Mouse (Mus musculus) embryonic facial prominence, embryonic 14.5 days (tissue): Measurements from ENCODE around the gene Pan3. TPM values are rescaled to one million over a fixed set of nuclear protein-coding genes. Genes with fewer than 3 reads are reported as not detected.
A peak's percentile ranks its signal among the peaks of the same experiment; 100 is the strongest.

ENCODE experiments used
- ATAC-seq: fragments of 200-750 bp; cut with Nextera tagmentation; 2 replicates; pipeline ENCODE4 v1.8.0; 2017; ENCODE audit warnings: low read depth, moderate number of reproducible peaks, moderate TSS enrichment
- DNase-seq: peaks from one replicate; pipeline ENCODE4 v3.0.0-alpha.2; 2015; ENCODE audit warnings: low spot score
- H3K27ac ChIP-seq: fragments of 300-500 bp; sonication (generic); replicated peaks from 2 replicates; pipeline ENCODE4 v1.5.1; 2014; ENCODE audit warnings: low read depth, mild to moderate bottlenecking, low read length, moderate library complexity
- H3K27me3 ChIP-seq: fragments of 300-500 bp; sonication (generic); replicated peaks from 2 replicates; pipeline ENCODE4 v1.6.1; 2014; ENCODE audit warnings: low read length; ENCODE audit not compliant: control insufficient read depth, insufficient read depth
- H3K36me3 ChIP-seq: fragments of 300-500 bp; sonication (generic); 2 replicates; pipeline ENCODE4 v1.6.1; 2014; ENCODE audit warnings: low read length, mixed read lengths; ENCODE audit not compliant: control insufficient read depth, insufficient read depth
- H3K4me1 ChIP-seq: fragments of 300-500 bp; sonication (generic); 2 replicates; pipeline ENCODE4 v1.6.1; 2014; ENCODE audit warnings: antibody characterized with exemption, low read length; ENCODE audit not compliant: control insufficient read depth, insufficient read depth
- H3K4me2 ChIP-seq: fragments of 300-500 bp; sonication (generic); 2 replicates; pipeline ENCODE4 v1.6.1; 2014; ENCODE audit warnings: low read depth, mild to moderate bottlenecking, low read length, moderate library complexity, mixed read lengths
- H3K4me3 ChIP-seq: fragments of 300-500 bp; sonication (generic); 2 replicates; pipeline ENCODE4 v1.5.1; 2014; ENCODE audit warnings: low read depth, mild to moderate bottlenecking, low read length
- H3K9ac ChIP-seq: fragments of 300-500 bp; sonication (generic); 2 replicates; pipeline ENCODE4 v1.6.1; 2014; ENCODE audit warnings: low read depth, mild to moderate bottlenecking, low read length, moderate library complexity, mixed read lengths
- H3K9me3 ChIP-seq: fragments of 300-500 bp; sonication (generic); 2 replicates; pipeline ENCODE4 v1.6.1; 2016; ENCODE audit warnings: low read length; ENCODE audit not compliant: control insufficient read depth
- WGBS: fragments of 180-500 bp; shearing (Covaris S2); extraction: QIAGEN DNeasy Blood & Tissue Kit; methylation state at CpG from one replicate; pipeline ENCODE4 v1.1.7; 2014; 5-methylcytosine and 5-hydroxymethylcytosine counted together
- polyA plus RNA-seq: library from polyadenylated mRNA; unstranded; fragments of >200 nt; fragmentation: Nextera tagmentation; extraction: Ambion mirVana; gene quantifications from 2 replicates; pipeline ENCODE4 v1.2.1, GENCODE M21; 2014

The Pan3 gene
- polyA plus RNA-seq, 1 experiment from 2014 or later, result 60.1 TPM

DNA sequence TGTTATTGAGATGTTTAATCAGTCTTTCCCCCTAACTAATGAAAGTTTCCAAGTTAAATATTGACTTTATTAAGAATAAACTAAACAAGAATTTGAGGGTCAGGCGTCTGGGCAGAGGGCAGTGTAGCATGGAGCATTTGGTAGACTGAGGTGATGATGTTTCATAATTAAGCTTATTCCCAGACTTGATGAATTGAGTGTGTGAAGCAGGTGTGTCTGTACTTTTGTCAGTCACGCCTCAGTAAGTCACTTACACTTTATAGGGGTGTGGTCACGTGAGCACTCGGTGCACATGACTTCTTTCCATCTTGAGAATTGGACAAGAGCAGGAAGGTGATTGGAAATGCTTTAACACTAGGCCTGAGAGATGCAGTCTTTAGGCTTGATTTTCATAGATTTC lies 26.5 kb downstream of the Pan3 start:
- Histone ChIP-seq H3K4me3 (no peak overlapping the region), H3K4me2 (no peak overlapping the region), H3K4me1 (no peaks in the 10 kb centered on the region), H3K9ac (no peak overlapping the region), H3K36me3 (peaks cover 24% of the 10 kb centered on the region), H3K9me3 (no peaks in the 10 kb centered on the region), H3K27ac (no peak overlapping the region), H3K27me3 (no peaks in the 10 kb centered on the region)
- DNase-seq, result no peak
- 89% methylated on average over 4 of the region's 4 CpGs for WGBS
- no peak for ATAC-seq

GRCm38 (mm10) chr5:147459821-147460567 lies 30.0 kb downstream of the Pan3 start:
- H3K27ac ChIP-seq, result no peak overlapping the region
- peaks cover 5% of the 10 kb centered on the region for H3K36me3 ChIP-seq
- H3K4me2 ChIP-seq, result no peak overlapping the region
- H3K4me1 ChIP-seq, result no peaks in the 10 kb centered on the region
- no peak overlapping the region for H3K9ac ChIP-seq
- DNase-seq, result peak; percentile 27
- no peaks in the 10 kb centered on the region for H3K27me3 ChIP-seq
- no peaks in the 10 kb centered on the region for H3K9me3 ChIP-seq
- ATAC-seq, result peak; percentile 82; the same call in 1 of the 2 replicates
- WGBS, result 59% methylated on average over 4 of the region's 4 CpGs
- H3K4me3 ChIP-seq, result no peak overlapping the region

DNA sequence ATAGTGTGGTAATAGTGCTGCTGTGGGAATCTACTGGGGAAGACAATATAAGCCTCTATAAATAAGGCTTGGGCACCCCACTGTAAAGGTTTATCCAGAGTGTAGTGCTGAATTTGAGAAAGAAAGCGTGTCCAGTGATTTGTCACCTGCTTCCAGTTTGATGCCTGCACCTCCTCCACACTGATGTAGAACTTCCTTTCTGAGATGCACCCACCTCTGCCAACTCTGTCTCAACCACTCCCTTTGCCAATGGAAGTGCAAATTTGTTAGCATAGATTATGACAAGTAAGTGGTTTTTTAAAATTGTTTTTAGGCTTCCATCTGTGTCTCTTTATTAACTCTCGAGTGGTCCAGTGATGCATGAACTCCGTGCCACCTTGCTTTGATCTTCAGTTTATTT lies 33.3 kb downstream of the Pan3 start:
- Histone ChIP-seq H3K4me3 (no peak overlapping the region), H3K9me3 (no peaks in the 10 kb centered on the region), H3K9ac (no peak overlapping the region), H3K27ac (no peak overlapping the region), H3K4me1 (no peaks in the 10 kb centered on the region), H3K36me3 (peaks cover 14% of the 10 kb centered on the region), H3K27me3 (no peaks in the 10 kb centered on the region), H3K4me2 (no peak overlapping the region)
- WGBS, result 76% methylated on average over 3 of the region's 3 CpGs
- ATAC-seq (no peak), DNase-seq (no peak)

- H3K27ac ChIP-seq, result no peak overlapping the region
- no peak overlapping the region for H3K9ac ChIP-seq
- no peak overlapping the region for H3K4me2 ChIP-seq
- DNase-seq, result no peak
- peaks cover 14% of the 10 kb centered on the region for H3K36me3 ChIP-seq
- ATAC-seq, result no peak
- no peaks in the 10 kb centered on the region for H3K9me3 ChIP-seq
- H3K4me1 ChIP-seq, result no peaks in the 10 kb centered on the region
- no peaks in the 10 kb centered on the region for H3K27me3 ChIP-seq
- H3K4me3 ChIP-seq, result no peak overlapping the region
These were observed 36.4 kb downstream of the Pan3 start for GRCm38 (mm10) chr5:147466361-147466760.

- no peak for ATAC-seq
These were observed 41.2 kb downstream of the Pan3 start for GRCm38 (mm10) chr5:147471163-147471562.

GRCm38 (mm10) chr5:147473071-147473470 lies 43.1 kb downstream of the Pan3 start:
- 71% methylated on average over 6 of the region's 6 CpGs for WGBS
- H3K9ac ChIP-seq, result no peak overlapping the region

More at GRCm38 (mm10) chr5:147471163-147471562, 41.2 kb downstream of the Pan3 start:
- H3K36me3 ChIP-seq, result peaks cover 14% of the 10 kb centered on the region
- H3K27me3 ChIP-seq, result no peaks in the 10 kb centered on the region
- no peaks in the 10 kb centered on the region for H3K4me1 ChIP-seq
- no peaks in the 10 kb centered on the region for H3K9me3 ChIP-seq
- 96% methylated on average over 5 of the region's 5 CpGs for WGBS
- no peak overlapping the region for H3K27ac ChIP-seq
- H3K9ac ChIP-seq, result no peak overlapping the region
- no peak for DNase-seq
- no peak overlapping the region for H3K4me2 ChIP-seq
- H3K4me3 ChIP-seq, result no peak overlapping the region

DNA sequence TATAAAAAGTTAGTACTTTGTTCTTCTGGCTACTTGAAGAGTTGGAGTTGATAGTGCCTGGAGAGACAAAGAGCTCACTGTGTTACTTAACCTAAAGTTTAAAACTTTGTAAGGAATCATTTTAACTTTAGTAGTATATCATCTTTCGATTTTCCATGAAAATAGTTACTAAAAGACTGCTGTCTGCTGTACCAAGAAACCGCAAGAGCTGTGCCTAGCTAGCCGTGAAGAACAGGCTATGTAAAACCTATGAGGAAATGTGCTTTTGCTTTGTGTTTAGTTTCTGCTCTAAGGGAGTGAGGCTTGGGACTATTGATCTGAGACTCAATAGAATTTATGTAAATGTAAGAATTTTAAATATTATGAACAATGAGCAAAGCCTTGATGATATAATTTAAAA lies 43.9 kb downstream of the Pan3 start:
- no peaks in the 10 kb centered on the region for H3K27me3 ChIP-seq
- no peaks in the 10 kb centered on the region for H3K4me1 ChIP-seq
- H3K4me2 ChIP-seq, result no peak overlapping the region
- DNase-seq (no peak), ATAC-seq (no peak)
- H3K36me3 ChIP-seq, result no peaks in the 10 kb centered on the region
- no peaks in the 10 kb centered on the region for H3K9me3 ChIP-seq
- H3K4me3 ChIP-seq, result no peak overlapping the region
- H3K27ac ChIP-seq, result no peak overlapping the region
- 88% methylated on average over 3 of the region's 3 CpGs for WGBS
- no peak overlapping the region for H3K9ac ChIP-seq

More at GRCm38 (mm10) chr5:147473071-147473470, 43.1 kb downstream of the Pan3 start:
- no peak for ATAC-seq
- Histone ChIP-seq H3K9me3 (no peaks in the 10 kb centered on the region), H3K4me2 (no peak overlapping the region), H3K4me1 (no peaks in the 10 kb centered on the region), H3K27me3 (no peaks in the 10 kb centered on the region), H3K27ac (no peak overlapping the region), H3K4me3 (no peak overlapping the region), H3K36me3 (no peaks in the 10 kb centered on the region)
- DNase-seq, result no peak

- no peak for ATAC-seq
- Histone ChIP-seq H3K27me3 (no peaks in the 10 kb centered on the region), H3K36me3 (no peaks in the 10 kb centered on the region), H3K4me1 (no peaks in the 10 kb centered on the region), H3K9ac (no peak overlapping the region), H3K9me3 (no peaks in the 10 kb centered on the region), H3K4me3 (no peak overlapping the region), H3K27ac (no peak overlapping the region), H3K4me2 (no peak overlapping the region)
- no peak for DNase-seq
- 96% methylated on average over 5 of the region's 5 CpGs for WGBS
These were observed 46.1 kb downstream of the Pan3 start for GRCm38 (mm10) chr5:147476109-147476508.

DNA sequence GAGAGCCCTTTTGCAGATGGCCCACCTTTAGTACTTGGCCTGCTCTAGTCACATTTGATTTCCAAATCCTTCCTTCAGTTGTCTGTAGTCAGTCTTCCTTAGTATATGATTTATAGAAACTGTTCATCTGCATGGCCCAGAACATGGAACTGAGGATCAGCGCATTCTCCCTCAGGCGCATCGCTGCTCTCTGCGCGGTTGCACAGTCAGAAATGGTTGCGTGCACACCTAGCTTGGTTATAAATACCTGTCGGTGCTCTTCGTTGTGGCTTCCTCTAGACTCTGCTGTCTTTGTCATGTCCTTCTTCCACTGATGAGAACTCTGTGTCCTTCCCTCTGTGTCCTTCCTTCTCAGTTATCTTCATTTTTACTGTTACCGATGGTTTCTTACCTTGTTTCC lies 47.1 kb downstream of the Pan3 start:
- no peak overlapping the region for H3K4me2 ChIP-seq
- DNase-seq (no peak), ATAC-seq (no peak)
- WGBS, result 97% methylated on average over 9 of the region's 9 CpGs
- H3K36me3 ChIP-seq, result no peaks in the 10 kb centered on the region
- H3K9ac ChIP-seq, result no peak overlapping the region
- no peaks in the 10 kb centered on the region for H3K4me1 ChIP-seq
- H3K27me3 ChIP-seq, result no peaks in the 10 kb centered on the region
- H3K9me3 ChIP-seq, result no peaks in the 10 kb centered on the region
- H3K27ac ChIP-seq, result no peak overlapping the region
- no peak overlapping the region for H3K4me3 ChIP-seq
